Mouse (Mus musculus) forebrain, embryonic 13.5 days (tissue): ENCODE measurements around the gene Rab31. TPM values are rescaled to one million over a fixed set of nuclear protein-coding genes. Genes with fewer than 3 reads are reported as not detected.

Source experiments
- ATAC-seq: fragments of 200-750 bp; cut with Nextera tagmentation; 2 replicates; pipeline ENCODE4 v1.8.0; 2017
- H3K27ac ChIP-seq: fragments of 300-500 bp; sonication (generic); 2 replicates; pipeline ENCODE4 v1.5.1; 2015; ENCODE audit warnings: inconsistent platforms, mild to moderate bottlenecking, moderate library complexity
- H3K27me3 ChIP-seq: fragments of 300-500 bp; sonication (generic); 2 replicates; pipeline ENCODE4 v1.6.1; 2015; ENCODE audit warnings: mild to moderate bottlenecking, inconsistent platforms
- H3K36me3 ChIP-seq: fragments of 300-500 bp; sonication (generic); 2 replicates; pipeline ENCODE4 v1.6.1; 2015; ENCODE audit warnings: mild to moderate bottlenecking, inconsistent platforms; ENCODE audit not compliant: poor library complexity, severe bottlenecking
- H3K4me1 ChIP-seq: fragments of 300-500 bp; sonication (generic); 2 replicates; pipeline ENCODE4 v1.6.1; 2015; ENCODE audit warnings: inconsistent platforms
- H3K4me2 ChIP-seq: fragments of 300-500 bp; sonication (generic); 2 replicates; pipeline ENCODE4 v1.6.1; 2015; ENCODE audit warnings: inconsistent platforms, mild to moderate bottlenecking, moderate library complexity
- H3K4me3 ChIP-seq: fragments of 300-500 bp; sonication (generic); 2 replicates; pipeline ENCODE4 v1.5.1; 2015; ENCODE audit warnings: mild to moderate bottlenecking, inconsistent platforms
- H3K9ac ChIP-seq: fragments of 300-500 bp; sonication (generic); 2 replicates; pipeline ENCODE4 v1.6.1; 2015; ENCODE audit warnings: mild to moderate bottlenecking, inconsistent platforms
- H3K9me3 ChIP-seq: fragments of 300-500 bp; sonication (generic); replicated peaks from 2 replicates; pipeline ENCODE4 v1.6.1; 2016; ENCODE audit warnings: inconsistent platforms
- WGBS: fragments of 180-500 bp; shearing (Covaris S2); methylation state at CpG from one replicate; pipeline ENCODE4 v1.1.7; 2015; 5-methylcytosine and 5-hydroxymethylcytosine counted together
- polyA plus RNA-seq: library from polyadenylated mRNA; unstranded; fragments of >200 nt; fragmentation: Nextera tagmentation; extraction: Ambion mirVana; gene quantifications from 2 replicates; pipeline ENCODE4 v1.2.1, GENCODE M21; 2015

Rab31 gene
- polyA plus RNA-seq, 1 experiment from 2014 or later: 66.6 TPM

DNA sequence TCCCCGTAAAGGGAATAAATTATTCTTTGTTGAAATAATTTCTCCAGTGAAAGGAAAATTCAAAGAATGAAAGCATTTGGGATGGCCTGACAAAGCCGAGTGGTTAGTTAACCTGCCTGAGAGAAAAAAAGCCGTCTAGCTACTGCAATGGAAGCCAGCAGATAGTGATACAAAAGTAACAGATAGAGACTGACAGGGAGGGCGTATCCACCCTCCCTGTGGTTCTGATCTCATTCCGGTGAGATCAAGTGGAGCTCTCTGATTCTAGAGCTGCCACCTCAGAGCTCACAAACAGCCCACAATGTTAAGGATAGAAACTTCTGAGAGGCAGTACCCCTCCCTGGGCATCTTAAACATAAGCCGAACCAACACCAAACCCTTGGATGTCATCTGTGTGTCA lies 23.6 kb downstream of the Rab31 start:
- 0 out of 2 replicates have a peak, but pooled peaks cover 7% of the 10 kb centered on the region for H3K9me3 ChIP-seq
- WGBS: 77% methylated on average over 6 of the region's 6 CpGs
- no peak for ATAC-seq

DNA sequence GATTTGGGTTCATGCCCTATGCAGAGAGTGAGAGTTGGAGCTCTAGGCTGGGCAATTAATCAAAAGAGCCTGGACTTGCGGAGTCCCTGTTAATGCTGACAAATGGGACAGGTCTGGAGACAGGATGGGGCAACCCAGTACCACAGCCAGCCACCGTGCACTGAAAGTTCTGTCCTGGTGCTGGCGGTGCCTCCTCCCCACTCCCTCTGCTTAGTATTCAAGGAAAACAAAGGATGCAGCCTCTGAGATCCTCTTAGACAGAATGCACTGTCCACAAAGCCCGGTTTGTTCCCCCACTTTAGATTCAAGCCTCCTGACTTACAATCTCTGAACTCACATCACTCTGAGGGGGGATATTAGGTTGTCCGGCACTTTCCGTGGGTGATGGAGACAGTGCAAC lies 26.2 kb downstream of the Rab31 start:
- no peak overlapping the region for H3K4me2 ChIP-seq
- H3K27me3 ChIP-seq: no peaks in the 10 kb centered on the region
- H3K27ac ChIP-seq: no peak overlapping the region
- H3K4me3 ChIP-seq: no peak overlapping the region
- H3K36me3 ChIP-seq: peaks cover 12% of the 10 kb centered on the region; the same call in 1 of the 2 replicates
- 60% methylated on average over 6 of the region's 6 CpGs for WGBS
- H3K9ac ChIP-seq: no peak overlapping the region
- no peak for ATAC-seq
- peaks cover 36% of the 10 kb centered on the region for H3K4me1 ChIP-seq
- H3K9me3 ChIP-seq: no peaks in the 10 kb centered on the region

More for the DNA sequence above, 23.6 kb downstream of the Rab31 start:
- no peak overlapping the region for H3K4me2 ChIP-seq
- H3K36me3 ChIP-seq: peaks cover 22% of the 10 kb centered on the region
- no peak overlapping the region for H3K9ac ChIP-seq
- H3K4me3 ChIP-seq: no peak overlapping the region
- H3K27me3 ChIP-seq: no peaks in the 10 kb centered on the region
- no peak overlapping the region for H3K27ac ChIP-seq
- H3K4me1 ChIP-seq: peaks cover 10% of the 10 kb centered on the region; the same call in 1 of the 2 replicates

DNA sequence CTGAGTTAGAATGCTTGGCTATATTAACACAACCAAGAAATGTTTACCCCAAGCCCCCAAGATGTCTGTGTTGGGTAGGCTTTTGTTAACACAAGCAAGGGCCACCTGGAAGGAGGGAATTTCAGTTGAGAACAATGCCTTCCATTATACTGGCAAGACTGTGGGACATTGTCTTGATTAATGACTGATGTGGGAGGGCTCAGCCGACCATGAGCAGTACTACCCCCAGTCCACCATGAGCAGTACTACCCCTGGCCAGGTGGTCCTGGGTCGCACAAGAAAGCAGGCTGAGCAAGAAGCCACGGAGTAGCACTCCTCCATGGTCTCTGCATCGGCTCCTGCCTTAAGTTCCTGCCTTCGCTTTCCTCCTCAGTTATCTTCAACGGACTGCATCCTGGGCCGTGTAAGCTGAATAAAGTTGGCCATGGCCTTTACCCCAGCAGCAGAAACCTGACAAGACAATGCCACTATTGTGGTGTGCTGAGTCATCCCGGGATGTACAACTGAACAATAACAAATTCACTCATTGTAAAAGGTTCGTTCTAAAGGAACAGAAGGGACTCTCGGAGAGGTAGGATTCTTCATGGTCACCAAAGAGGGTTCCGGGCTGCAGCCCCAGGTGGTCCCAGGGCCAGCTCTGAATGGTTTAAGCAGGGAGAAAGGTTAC lies 28.8 kb downstream of the Rab31 start:
- no peak overlapping the region for H3K4me2 ChIP-seq
- no peaks in the 10 kb centered on the region for H3K9me3 ChIP-seq
- peaks cover 36% of the 10 kb centered on the region for H3K4me1 ChIP-seq
- 73% methylated on average over 11 of the region's 11 CpGs for WGBS
- ATAC-seq: no peak
- H3K27me3 ChIP-seq: no peaks in the 10 kb centered on the region
- H3K27ac ChIP-seq: 0 out of 2 replicates have a peak overlapping the region, but pooled peaks have one; percentile 22
- no peak overlapping the region for H3K4me3 ChIP-seq
- peaks cover 12% of the 10 kb centered on the region; the same call in 1 of the 2 replicates for H3K36me3 ChIP-seq
- H3K9ac ChIP-seq: no peak overlapping the region

DNA sequence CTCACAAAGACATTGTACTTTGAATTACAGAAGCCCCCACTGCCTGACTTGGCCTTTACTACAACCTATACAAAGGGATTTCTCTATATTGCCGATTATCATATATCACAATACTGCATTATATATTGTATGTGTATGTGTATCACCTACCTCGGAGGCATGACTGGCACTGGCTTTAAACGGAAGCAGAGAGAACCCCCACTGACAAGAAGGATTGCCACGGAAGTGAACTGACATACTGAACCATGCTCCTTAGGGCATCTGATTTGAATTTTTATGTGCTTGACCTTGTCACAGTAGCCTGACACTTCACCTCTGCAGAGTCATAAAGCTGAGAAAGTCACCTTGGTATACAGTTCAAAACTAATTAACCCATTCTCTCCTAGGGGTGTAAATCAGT lies 29.6 kb downstream of the Rab31 start:
- H3K9me3 ChIP-seq: no peaks in the 10 kb centered on the region
- H3K27me3 ChIP-seq: no peaks in the 10 kb centered on the region
- H3K27ac ChIP-seq: peak overlapping the region; percentile 68
- H3K4me3 ChIP-seq: no peak overlapping the region
- no peak overlapping the region for H3K9ac ChIP-seq
- peak; percentile 16; the same call in 1 of the 2 replicates for ATAC-seq
- H3K4me2 ChIP-seq: peak overlapping the region; percentile 20
- peaks cover 12% of the 10 kb centered on the region; the same call in 1 of the 2 replicates for H3K36me3 ChIP-seq
- WGBS: 29% methylated on average over 4 of the region's 4 CpGs
- H3K4me1 ChIP-seq: peaks cover 36% of the 10 kb centered on the region

DNA sequence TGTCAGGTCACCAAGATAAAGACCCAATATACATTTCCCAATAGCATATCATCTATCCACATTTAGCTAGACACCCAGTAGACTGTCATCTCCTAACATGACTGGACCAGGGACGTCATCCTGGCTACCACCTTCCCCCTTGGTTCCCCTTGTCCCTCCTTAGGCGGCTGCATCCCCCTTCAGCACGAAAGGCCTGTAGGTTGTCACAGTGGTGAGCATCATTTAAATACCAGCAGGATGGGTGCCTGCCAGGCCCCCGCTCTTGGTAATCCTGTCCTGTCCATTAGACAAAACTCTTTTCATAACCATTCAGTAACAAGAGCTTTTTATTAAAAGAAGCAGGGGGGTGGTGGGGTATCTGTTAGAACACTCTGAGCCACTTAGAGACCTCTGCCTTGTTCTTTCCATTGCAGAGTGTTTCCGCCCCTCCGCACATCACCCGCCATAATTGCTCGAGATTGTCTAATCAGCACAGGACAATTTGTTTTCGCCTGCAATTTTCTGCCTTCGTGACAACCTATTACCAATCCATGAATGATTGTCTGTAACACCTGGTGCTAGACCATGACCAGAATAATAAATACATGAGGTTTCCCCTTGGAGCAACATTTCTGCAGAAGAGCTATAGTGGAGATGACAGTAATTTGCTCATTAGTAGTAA lies 30.2 kb downstream of the Rab31 start:
- no peaks in the 10 kb centered on the region for H3K9me3 ChIP-seq
- no peak overlapping the region for H3K9ac ChIP-seq
- H3K4me1 ChIP-seq: peaks cover 36% of the 10 kb centered on the region
- WGBS: 13% methylated on average over 10 of the region's 10 CpGs
- H3K36me3 ChIP-seq: peaks cover 12% of the 10 kb centered on the region; the same call in 1 of the 2 replicates
- no peaks in the 10 kb centered on the region for H3K27me3 ChIP-seq
- peak overlapping the region; percentile 20 for H3K4me2 ChIP-seq
- H3K27ac ChIP-seq: peak overlapping the region; percentile 68
- H3K4me3 ChIP-seq: no peak overlapping the region
- ATAC-seq: peak; percentile 89

DNA sequence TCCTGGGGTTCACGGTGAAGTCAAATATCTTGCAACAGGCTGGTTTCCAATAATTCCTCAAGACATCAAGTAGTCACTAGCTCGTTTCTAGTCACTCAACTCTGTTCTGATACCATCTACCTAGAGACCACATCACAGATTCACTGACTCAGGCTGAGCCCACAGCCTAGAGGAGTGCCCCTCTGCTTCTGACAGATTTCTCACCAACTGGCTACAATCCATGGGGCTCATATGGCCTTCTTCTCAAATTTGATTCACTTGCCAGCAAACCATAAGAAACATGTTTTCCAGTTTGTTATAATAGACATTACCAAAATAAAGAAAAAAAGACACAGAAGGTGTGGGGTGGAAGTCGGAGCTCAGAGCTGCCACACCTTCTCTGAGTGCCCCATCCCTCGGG lies 31.0 kb downstream of the Rab31 start:
- Histone ChIP-seq H3K4me2 (no peak overlapping the region), H3K27ac (peak overlapping the region; percentile 68; the same call in 1 of the 2 replicates), H3K4me3 (no peak overlapping the region), H3K9ac (no peak overlapping the region), H3K36me3 (peaks cover 12% of the 10 kb centered on the region; the same call in 1 of the 2 replicates), H3K27me3 (no peaks in the 10 kb centered on the region), H3K4me1 (peaks cover 34% of the 10 kb centered on the region), H3K9me3 (no peaks in the 10 kb centered on the region)
- WGBS: 86% methylated on average over 4 of the region's 4 CpGs
- no peak for ATAC-seq

DNA sequence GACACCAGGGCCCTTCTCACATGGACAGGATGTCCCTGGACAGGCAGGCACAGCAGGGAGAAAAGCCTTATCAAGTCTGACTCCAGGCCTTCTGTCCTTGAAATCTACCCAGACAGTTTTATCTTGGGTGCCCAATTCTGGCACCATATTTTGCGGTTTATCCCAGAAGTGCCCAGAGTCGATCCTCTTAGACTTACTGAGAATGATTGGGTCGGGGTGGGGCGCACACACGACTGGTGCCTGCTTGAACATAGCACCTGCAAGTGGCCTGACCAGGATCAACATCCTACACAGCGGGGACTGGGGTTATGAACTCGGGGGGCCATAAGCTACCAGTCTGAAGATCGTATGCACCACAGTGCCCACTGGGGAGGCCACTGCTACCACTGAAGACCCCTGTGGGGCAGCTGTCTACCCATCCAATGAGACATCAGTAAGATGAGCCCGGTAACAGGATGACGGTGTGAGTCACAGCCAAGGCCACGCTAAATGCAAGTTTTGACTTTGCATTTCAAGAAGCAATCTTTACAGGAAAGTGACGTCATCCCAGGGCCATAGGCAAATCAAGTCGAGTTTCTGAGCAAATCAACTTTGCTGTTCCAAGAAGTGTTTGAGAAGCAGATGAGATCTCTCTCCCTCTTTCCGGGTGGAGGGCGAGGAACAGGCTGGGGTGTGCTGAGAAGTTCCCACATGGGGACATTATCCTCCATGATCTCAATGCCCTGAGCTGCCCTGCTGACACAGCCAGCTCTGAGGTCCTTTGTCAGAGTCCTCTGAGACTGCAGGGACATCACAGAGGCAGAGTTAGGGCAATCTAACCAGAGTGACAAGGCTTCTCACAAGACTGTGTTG lies 32.5 kb downstream of the Rab31 start:
- no peak for ATAC-seq
- H3K27me3 ChIP-seq: no peaks in the 10 kb centered on the region
- WGBS: 90% methylated on average over 15 of the region's 15 CpGs
- no peak overlapping the region for H3K27ac ChIP-seq
- H3K9ac ChIP-seq: no peak overlapping the region
- H3K4me3 ChIP-seq: no peak overlapping the region
- no peak overlapping the region for H3K4me2 ChIP-seq
- no peaks in the 10 kb centered on the region for H3K9me3 ChIP-seq
- peaks cover 28% of the 10 kb centered on the region for H3K4me1 ChIP-seq
- peaks cover 8% of the 10 kb centered on the region; the same call in 1 of the 2 replicates for H3K36me3 ChIP-seq

DNA sequence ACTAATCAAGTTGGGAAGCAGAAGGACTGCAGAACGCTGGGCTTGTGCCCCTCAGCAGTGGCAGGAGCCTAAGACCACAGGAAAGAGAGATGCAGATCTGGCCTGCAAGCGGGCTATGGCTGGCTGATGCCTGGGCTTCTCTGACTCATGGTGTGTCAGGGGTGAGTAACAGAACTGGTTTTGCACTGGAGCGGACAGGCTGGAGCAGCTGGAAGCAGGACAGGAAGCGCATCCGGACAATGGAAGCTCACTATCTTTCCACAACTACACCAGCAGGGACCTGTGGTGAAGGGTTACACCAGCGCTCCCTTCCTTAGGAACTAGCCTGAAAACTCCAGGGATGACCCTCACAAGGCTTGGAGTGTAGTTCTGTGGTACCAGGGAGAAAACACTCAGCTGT lies 34.9 kb downstream of the Rab31 start:
- H3K36me3 ChIP-seq: no peaks in the 10 kb centered on the region
- H3K4me3 ChIP-seq: no peak overlapping the region
- peak overlapping the region; percentile 8; the same call in 1 of the 2 replicates for H3K27ac ChIP-seq
- H3K4me1 ChIP-seq: peaks cover 12% of the 10 kb centered on the region
- H3K9ac ChIP-seq: no peak overlapping the region
- H3K4me2 ChIP-seq: no peak overlapping the region
- H3K27me3 ChIP-seq: no peaks in the 10 kb centered on the region
- H3K9me3 ChIP-seq: no peaks in the 10 kb centered on the region
- 90% methylated on average over 6 of the region's 6 CpGs for WGBS
- ATAC-seq: no peak

DNA sequence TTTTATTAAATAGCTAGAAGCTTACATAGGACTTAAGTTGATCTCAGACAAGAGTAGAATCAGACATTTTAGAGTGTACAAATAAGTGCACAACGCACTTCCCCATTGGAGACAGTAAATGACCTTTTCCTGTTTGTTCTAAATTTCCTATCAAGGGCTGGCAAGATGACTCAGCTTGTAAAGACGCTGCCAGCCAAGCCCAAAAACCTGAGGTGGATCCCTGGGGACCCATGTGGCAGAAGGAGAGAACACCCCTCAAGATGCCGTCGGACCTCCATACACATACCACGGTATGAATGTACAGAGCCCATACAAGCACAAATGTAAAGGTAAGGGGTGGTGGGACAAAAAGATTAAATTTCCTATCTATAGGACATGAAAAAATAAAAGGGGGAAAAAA lies 35.4 kb downstream of the Rab31 start:
- H3K4me2 ChIP-seq: no peak overlapping the region

DNA sequence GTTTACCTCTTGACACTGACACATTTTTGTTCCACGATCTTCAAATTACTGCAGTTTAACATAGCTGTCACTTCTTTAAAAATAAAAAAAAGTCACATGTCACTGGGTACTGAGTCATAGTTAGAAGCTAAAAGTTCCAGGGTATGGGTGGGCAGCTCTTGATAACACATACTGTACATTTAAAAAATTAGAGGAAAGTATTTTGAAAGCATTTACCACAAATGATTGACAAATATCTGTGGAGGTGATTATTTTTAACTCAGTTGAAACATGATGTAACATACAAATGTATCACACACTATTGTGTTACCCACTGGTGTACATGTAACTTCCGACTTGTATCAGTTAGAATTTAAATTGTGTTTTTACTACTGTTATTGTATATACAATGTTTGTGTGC lies 37.5 kb downstream of the Rab31 start:
- Histone ChIP-seq H3K9me3 (no peaks in the 10 kb centered on the region), H3K9ac (no peak overlapping the region), H3K27ac (no peak overlapping the region), H3K4me1 (no peaks in the 10 kb centered on the region), H3K27me3 (no peaks in the 10 kb centered on the region), H3K36me3 (no peaks in the 10 kb centered on the region), H3K4me3 (no peak overlapping the region), H3K4me2 (no peak overlapping the region)
- 93% methylated on average over 2 of the region's 2 CpGs for WGBS
- ATAC-seq: no peak

More for the DNA sequence above, 35.4 kb downstream of the Rab31 start:
- Histone ChIP-seq H3K4me3 (no peak overlapping the region), H3K4me1 (peaks cover 7% of the 10 kb centered on the region), H3K27me3 (no peaks in the 10 kb centered on the region), H3K9me3 (no peaks in the 10 kb centered on the region), H3K36me3 (no peaks in the 10 kb centered on the region), H3K9ac (no peak overlapping the region), H3K27ac (no peak overlapping the region)
- ATAC-seq: no peak
- WGBS: 89% methylated on average over 5 of the region's 5 CpGs

DNA sequence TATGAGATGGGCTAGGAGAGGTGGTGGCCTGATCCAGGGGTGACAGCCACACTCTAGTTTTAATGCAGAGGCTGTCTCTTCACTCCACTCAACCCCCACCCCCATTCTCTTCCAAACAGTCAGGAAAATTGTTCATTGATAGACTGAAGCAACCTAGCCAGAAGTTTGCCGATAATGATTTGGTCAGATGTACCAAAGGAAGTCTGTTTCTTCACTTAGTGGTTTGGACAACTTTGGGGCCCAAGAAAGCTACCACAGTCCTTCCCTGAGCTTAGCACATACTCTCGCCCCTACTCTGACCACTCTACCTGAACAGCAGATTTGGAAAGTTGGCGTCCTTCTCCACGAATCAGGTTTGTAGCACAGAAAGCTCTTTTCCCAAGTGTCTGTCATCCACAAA lies 39.9 kb downstream of the Rab31 start:
- H3K9me3 ChIP-seq: no peaks in the 10 kb centered on the region
- H3K27me3 ChIP-seq: no peaks in the 10 kb centered on the region
- no peaks in the 10 kb centered on the region for H3K36me3 ChIP-seq
- H3K4me2 ChIP-seq: no peak overlapping the region
- no peak for ATAC-seq
- no peak overlapping the region for H3K27ac ChIP-seq
- no peaks in the 10 kb centered on the region for H3K4me1 ChIP-seq
- H3K4me3 ChIP-seq: no peak overlapping the region
- 91% methylated on average over 4 of the region's 4 CpGs for WGBS
- H3K9ac ChIP-seq: no peak overlapping the region

DNA sequence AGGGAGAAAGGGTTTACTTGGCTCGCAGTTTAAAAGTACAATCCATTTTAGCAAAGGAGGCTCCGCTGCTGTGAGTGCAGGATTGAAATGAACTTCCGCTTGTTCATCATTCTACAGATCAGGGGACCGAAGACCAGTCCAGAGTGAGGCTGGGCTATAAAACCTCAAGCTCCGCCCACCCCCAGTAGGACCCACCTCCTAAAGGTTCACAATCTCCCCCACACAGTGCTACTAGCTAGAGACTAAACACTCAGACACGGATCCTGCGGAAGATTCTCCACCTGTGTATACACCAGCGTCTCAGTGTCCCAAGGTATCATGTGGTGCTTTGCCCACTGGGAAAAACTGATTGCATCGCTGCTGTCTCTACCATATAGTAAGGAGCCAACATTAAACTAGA lies 40.8 kb downstream of the Rab31 start:
- H3K4me2 ChIP-seq: no peak overlapping the region
- H3K27ac ChIP-seq: no peak overlapping the region
- WGBS: 90% methylated on average over 9 of the region's 9 CpGs
- H3K4me1 ChIP-seq: no peaks in the 10 kb centered on the region
- H3K36me3 ChIP-seq: no peaks in the 10 kb centered on the region
- ATAC-seq: no peak
- no peaks in the 10 kb centered on the region for H3K27me3 ChIP-seq
- no peak overlapping the region for H3K4me3 ChIP-seq
- H3K9ac ChIP-seq: no peak overlapping the region
- no peaks in the 10 kb centered on the region for H3K9me3 ChIP-seq
